Mouse (Mus musculus) spleen, adult 2 months (tissue): ENCODE measurements at regions not wholly inside any gene's neighbourhood (a gene's known extent, or its start where the extent isn't known, plus 50 kb on each side); places are given as distances from the start of the nearest gene placed in this dataset.

Experiments
- DNase-seq, 2 experiments: peaks; one replicate each; pipeline versions ENCODE4 v3.0.0 to v3.0.0-alpha.2; 2012 to 2021; ENCODE audit warnings: low spot score in 2 of 2, low read depth in 1 of 2
- H3K27ac ChIP-seq: fragments of 200-500 bp; 2 replicates; pipeline ENCODE4 v1.5.1; 2012; ENCODE audit warnings: low read length, inconsistent platforms; ENCODE audit not compliant: insufficient read depth
- H3K27me3 ChIP-seq: fragments of 200-500 bp; 2 replicates; pipeline ENCODE4 v1.6.1; 2012; ENCODE audit warnings: mild to moderate bottlenecking, moderate library complexity, low read length, inconsistent platforms; ENCODE audit not compliant: control insufficient read depth, insufficient read depth
- H3K36me3 ChIP-seq: fragments of 200-500 bp; 2 replicates; pipeline ENCODE4 v1.6.1; 2012; ENCODE audit warnings: mild to moderate bottlenecking, low read length, inconsistent platforms; ENCODE audit not compliant: control insufficient read depth, insufficient read depth
- H3K4me1 ChIP-seq: fragments of 200-500 bp; 2 replicates; pipeline ENCODE4 v1.6.1; 2011; ENCODE audit warnings: inconsistent platforms; ENCODE audit not compliant: control insufficient read depth, insufficient read depth, insufficient read length
- H3K4me3 ChIP-seq: fragments of 200-500 bp; 2 replicates; pipeline ENCODE4 v1.5.1; 2011; ENCODE audit warnings: mild to moderate bottlenecking, inconsistent platforms; ENCODE audit not compliant: insufficient read depth, insufficient read length; ENCODE audit errors: extremely low read depth
- CTCF ChIP-seq: fragments of 200-500 bp; IDR thresholded peaks from 2 replicates; pipeline ENCODE4 v1.5.1; 2011; ENCODE audit warnings: mild to moderate bottlenecking, inconsistent platforms; ENCODE audit not compliant: insufficient read depth, insufficient read length, insufficient replicate concordance; ENCODE audit errors: extremely low read depth
- POLR2A ChIP-seq: fragments of 200-500 bp; IDR thresholded peaks from 2 replicates; pipeline ENCODE4 v1.6.1; 2011; ENCODE audit warnings: low read depth, low read length, inconsistent platforms
- WGBS: fragments of 180-500 bp; shearing (Covaris S2); methylation state at CpG from one replicate; pipeline ENCODE4 v1.1.7; 2018; 5-methylcytosine and 5-hydroxymethylcytosine counted together

DNA sequence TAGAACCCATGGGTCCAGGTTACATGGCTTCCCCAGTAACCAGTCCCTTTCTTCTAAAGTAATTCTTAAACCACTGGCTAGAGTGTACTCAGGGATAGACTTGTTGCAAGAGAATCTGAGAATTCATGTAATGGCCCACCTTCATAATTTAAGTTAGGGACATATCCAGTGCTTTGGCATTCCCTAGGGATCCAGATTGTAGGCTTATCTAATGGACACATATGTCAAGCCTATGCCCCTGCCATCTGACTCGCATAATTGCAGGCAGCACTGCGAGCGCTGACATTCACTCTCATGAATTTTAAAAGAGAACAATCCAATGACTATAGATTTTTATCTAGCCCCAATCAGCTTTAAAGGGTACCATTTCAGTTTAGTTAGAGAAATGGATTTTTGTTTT is 518.1 kb upstream of the Tusc1 start:
- no peak overlapping the region for H3K27ac ChIP-seq
- no peaks in the 10 kb centered on the region for H3K27me3 ChIP-seq
- H3K4me1 ChIP-seq, result no peaks in the 10 kb centered on the region
- WGBS, result 92% methylated on average over 3 of the region's 3 CpGs
- DNase-seq, result no peak
- no peak for TF ChIP-seq POLR2A
- no peak for TF ChIP-seq CTCF
- no peak overlapping the region for H3K4me3 ChIP-seq
- no peaks in the 10 kb centered on the region for H3K36me3 ChIP-seq

DNA sequence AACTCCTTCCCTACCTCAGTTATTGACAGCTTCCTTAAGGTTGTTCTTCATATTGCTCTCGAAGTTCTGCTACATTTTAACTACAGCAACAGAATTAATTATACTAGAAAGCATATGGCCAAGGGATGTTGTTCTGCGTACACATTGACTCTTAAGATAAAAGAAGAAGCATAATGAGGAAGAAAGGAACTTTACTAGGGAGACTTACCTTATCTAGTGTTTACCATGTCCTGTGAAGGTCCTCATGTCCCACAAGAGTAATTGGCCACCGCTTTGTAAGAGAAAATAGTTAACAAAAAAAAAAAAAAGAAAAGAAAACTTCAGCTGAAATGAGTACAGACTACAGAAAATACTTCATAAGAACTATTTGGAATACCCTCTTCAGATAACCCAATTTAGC is 513.9 kb upstream of the Tusc1 start:
- no peaks in the 10 kb centered on the region for H3K27me3 ChIP-seq
- TF ChIP-seq POLR2A (no peak), CTCF (no peak)
- H3K27ac ChIP-seq, result no peak overlapping the region
- WGBS, result 52% methylated on average over 3 of the region's 3 CpGs
- no peaks in the 10 kb centered on the region for H3K4me1 ChIP-seq
- no peak for DNase-seq
- H3K4me3 ChIP-seq, result no peak overlapping the region
- no peaks in the 10 kb centered on the region for H3K36me3 ChIP-seq

DNA sequence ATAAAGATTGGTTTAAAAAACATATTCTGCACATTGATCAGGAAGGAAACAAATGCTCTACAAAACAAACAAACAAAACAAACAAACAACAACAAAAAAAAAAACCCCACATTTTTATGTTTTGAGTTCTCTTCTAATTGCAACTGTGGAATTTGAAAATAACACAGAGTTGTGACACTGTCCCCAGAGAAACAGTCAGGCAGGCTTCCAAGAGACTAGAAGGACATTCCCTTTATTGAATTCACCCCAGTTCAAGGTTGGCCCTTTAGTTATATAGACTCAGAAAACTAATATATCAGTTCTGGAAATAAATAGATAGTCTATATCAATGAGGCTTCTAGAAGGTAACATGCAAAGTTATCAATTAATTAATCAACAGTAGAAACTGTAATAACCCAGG is 495.4 kb upstream of the Tusc1 start:
- Histone ChIP-seq H3K36me3 (no peaks in the 10 kb centered on the region), H3K27ac (no peak overlapping the region), H3K4me1 (no peaks in the 10 kb centered on the region), H3K4me3 (no peak overlapping the region), H3K27me3 (no peaks in the 10 kb centered on the region)
- TF ChIP-seq CTCF (no peak), POLR2A (no peak)
- no peak for DNase-seq

DNA sequence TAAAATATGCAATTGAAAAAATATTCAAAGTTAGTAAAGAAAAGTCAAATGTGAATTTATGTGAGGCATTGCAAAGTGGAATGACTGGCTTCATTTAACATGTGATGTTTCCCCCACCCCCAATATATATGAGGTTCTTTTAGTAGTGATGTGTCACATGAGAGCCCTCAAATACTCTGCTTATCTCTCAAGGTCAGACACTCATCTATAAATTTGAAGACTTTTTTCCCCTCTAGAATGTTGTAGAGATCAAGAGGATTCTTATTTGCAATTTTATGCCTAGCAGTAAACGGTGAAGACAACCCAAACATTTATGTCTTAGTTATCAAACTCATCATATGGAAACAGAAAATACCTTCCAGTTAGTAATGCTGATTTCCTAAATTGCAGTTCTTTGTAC is 457.8 kb upstream of the Tusc1 start:
- H3K4me1 ChIP-seq, result no peaks in the 10 kb centered on the region
- H3K4me3 ChIP-seq, result no peak overlapping the region
- TF ChIP-seq CTCF (no peak), POLR2A (no peak)
- H3K36me3 ChIP-seq, result no peaks in the 10 kb centered on the region
- no peak overlapping the region for H3K27ac ChIP-seq
- no peak for DNase-seq
- 87% methylated on average over 1 of the region's 1 CpGs for WGBS
- H3K27me3 ChIP-seq, result no peaks in the 10 kb centered on the region

DNA sequence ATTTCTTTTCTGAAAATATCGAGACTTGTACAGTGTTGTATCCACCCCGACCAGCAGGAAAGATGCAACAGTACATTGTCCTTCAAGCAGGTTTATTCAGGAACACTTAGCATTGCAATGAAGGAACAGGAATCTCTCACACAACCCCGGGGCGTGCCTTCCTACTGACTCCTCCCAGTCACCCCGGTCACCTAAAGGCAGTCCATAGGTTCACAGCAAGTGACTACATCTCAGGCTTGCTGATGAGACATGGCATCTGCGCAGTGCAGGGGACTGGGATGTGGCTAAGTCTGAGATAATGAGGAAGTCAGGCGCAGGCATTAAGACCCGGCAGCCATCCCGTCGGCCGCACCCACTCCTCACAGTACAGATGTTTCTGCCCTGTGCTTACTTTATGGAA is 454.8 kb upstream of the Tusc1 start:
- no peaks in the 10 kb centered on the region for H3K36me3 ChIP-seq
- TF ChIP-seq POLR2A (no peak), CTCF (no peak)
- H3K27me3 ChIP-seq, result no peaks in the 10 kb centered on the region
- no peak overlapping the region for H3K4me3 ChIP-seq
- no peak for DNase-seq
- no peaks in the 10 kb centered on the region for H3K4me1 ChIP-seq
- no peak overlapping the region for H3K27ac ChIP-seq
- whole genome bisulfite sequencing, result 87% methylated on average over 11 of the region's 11 CpGs

DNA sequence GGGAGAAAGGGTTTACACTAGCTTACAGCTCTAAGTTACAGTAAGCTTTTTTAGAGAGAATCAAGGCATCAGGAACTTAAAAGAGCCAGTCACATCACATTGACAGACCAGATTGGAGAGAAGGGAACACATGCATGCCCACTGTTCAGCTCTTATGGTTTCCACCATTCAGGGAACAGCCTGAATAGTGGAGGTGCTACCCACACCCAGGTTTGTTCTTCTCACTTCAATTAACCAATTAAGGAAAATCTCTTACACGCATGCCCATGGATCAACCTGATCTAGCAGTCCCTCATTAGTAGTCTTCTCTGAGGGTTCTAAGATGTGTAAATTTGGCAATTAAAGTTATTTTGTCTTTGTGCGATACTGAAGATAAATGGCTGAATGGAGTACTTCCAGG is 419.2 kb upstream of the Tusc1 start:
- DNase-seq, result no peak
- Histone ChIP-seq H3K4me1 (no peaks in the 10 kb centered on the region), H3K4me3 (no peak overlapping the region), H3K36me3 (no peaks in the 10 kb centered on the region), H3K27me3 (no peaks in the 10 kb centered on the region), H3K27ac (no peak overlapping the region)
- TF ChIP-seq POLR2A, result no peak
- no peak for TF ChIP-seq CTCF
- 92% methylated on average over 2 of the region's 2 CpGs for WGBS

DNA sequence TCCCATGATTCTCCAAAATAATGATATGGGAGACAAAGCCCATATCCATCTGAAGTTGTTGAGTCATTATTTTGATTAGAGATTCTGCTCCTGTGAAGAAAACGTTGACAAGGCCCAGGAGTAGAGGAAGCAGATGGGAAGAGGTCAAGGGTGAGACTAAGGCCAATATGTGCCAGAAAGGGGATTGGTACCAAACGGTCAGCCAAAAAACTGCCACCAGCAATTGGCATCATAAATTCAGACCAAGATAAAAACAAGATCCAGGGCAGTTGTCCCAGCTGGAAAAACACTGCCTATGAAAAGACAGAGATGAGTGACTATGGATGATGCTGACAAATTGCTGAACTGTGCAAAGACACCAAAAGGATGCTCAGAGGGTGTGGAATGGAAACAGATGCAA is 411.0 kb upstream of the Tusc1 start:
- 71% methylated on average over 2 of the region's 2 CpGs for WGBS
- Histone ChIP-seq H3K36me3 (no peaks in the 10 kb centered on the region), H3K27ac (no peak overlapping the region), H3K4me1 (no peaks in the 10 kb centered on the region), H3K4me3 (no peak overlapping the region), H3K27me3 (no peaks in the 10 kb centered on the region)
- TF ChIP-seq CTCF (no peak), POLR2A (no peak)
- no peak for DNase-seq

DNA sequence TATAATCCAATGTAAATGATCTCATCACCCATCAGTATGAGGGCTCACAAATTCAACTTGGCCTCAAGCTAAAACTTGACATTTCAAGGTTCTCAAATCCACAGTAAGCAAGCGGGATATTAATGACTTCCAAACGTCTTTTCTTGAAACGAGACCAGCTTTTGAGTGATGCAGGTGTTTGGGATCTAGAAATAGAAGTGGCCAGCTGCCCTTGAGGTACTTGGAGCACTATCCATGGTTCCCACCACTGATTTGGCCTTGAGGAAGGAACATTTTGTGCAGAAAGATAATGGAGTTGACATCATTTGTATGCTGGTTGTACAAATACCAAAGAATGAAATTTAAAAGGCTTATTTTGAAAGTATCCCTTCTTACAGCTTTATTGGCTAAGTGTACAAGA is 378.4 kb upstream of the Tusc1 start:
- Histone ChIP-seq H3K36me3 (no peaks in the 10 kb centered on the region), H3K4me3 (no peak overlapping the region), H3K4me1 (no peaks in the 10 kb centered on the region), H3K27ac (no peak overlapping the region), H3K27me3 (no peaks in the 10 kb centered on the region)
- whole genome bisulfite sequencing, result 78% methylated on average over 3 of the region's 3 CpGs
- no peak for DNase-seq
- TF ChIP-seq CTCF, result no peak
- TF ChIP-seq POLR2A, result no peak
